Mouse (Mus musculus) retina, postnatal 7 days (tissue): Measurements from ENCODE around the gene Slc16a9.
A peak's percentile ranks its signal among the peaks of the same experiment; 100 is the strongest.

Experiments
- DNase-seq: peaks from one replicate; pipeline ENCODE4 v3.0.0-alpha.2; 2012; ENCODE audit warnings: low read depth, low spot score

The Slc16a9 gene

GRCm38 (mm10) chr10:70250354-70250753 is 5.5 kb downstream of the Slc16a9 start:
- no peak for DNase-seq

DNA sequence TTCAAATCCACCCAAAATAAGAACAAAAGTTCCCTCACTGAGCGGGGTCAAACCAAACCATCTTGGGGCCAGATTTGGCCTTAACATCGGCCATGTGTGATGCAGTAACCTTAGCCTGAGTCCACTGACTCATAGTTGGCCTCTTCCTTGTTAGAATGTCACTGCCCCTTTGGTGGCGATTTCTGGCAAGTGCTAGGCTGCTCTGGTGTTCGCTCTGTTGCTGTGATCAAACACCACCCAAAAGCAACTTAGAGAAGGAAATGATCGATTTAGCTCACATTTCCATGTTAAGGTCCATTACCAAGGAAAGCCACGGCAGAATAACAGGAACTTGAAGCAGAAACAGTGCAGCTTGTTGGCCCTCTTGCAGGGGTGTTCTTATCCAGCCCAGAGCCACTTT is 5.9 kb downstream of the Slc16a9 start:
- no peak for DNase-seq

DNA sequence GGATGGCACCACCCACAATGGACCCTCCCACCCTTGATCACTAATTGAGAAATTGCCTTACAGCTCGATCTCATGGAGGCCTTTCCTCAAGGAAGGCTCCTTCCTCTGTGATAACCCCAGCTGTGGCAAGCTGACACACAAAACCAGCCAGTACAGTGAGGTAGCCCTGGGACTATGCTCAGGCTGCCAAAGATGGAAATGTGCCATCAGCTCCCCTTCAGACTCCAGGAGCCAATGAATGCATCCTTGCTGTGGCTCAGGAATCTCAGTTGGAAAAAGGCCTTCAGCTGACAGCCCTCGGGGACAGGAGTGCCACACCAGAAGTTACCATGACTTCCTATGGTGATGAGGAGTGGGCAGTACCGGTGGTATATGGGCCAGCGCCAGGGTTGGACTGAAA is 9.8 kb downstream of the Slc16a9 start:
- no peak for DNase-seq

DNA sequence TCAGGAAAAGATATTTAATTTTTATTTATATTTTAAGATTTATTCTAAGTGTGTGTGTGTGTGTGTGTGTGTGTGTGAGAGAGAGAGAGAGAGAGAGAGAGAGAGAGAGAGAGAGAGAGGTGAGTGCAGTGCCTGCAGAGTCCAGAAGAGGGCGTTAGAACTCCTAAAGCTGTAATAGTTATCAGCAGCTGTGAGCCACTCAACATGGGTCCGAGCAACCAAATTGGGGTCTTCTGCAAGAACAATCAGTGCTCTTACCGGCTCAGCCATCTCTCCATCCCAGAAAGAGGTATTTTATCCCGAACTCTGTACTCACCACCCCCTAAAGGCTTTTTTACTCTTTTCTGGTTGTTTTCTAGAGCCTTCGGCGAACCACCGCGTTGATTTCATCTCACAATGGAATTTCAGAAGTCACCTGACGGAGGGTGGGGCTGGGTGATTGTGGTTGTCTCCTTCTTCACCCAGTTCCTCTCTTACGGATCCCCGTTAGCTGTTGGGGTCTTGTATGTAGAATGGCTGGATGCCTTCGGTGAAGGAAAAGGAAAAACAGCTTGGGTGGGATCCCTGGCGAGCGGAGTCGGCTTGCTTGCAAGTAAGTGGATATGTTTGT is 10.8 kb downstream of the Slc16a9 start:
- no peak for DNase-seq

GRCm38 (mm10) chr10:70257029-70257428 is 12.1 kb downstream of the Slc16a9 start:
- no peak for DNase-seq

GRCm38 (mm10) chr10:70260904-70261303 is 16.0 kb downstream of the Slc16a9 start:
- DNase-seq, result no peak

DNA sequence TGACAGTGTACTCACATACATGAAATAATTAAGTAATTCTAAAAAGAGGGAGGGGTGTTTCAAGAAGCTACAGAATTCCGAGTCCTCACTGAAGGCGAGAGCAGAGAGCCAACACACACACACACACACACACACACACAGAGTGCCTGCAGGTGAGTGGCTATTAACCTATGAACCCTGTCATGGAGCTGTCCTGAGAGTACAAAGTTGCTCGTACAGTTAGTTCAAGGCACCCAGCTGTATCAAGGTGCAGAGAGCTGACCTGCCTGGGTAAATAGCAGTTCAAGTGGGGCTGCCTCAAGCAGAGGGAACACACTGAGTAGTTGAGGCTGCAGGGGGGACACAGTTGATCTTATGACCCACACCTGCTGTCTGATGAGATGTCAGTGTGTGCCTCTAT is 17.2 kb downstream of the Slc16a9 start:
- DNase-seq, result no peak

DNA sequence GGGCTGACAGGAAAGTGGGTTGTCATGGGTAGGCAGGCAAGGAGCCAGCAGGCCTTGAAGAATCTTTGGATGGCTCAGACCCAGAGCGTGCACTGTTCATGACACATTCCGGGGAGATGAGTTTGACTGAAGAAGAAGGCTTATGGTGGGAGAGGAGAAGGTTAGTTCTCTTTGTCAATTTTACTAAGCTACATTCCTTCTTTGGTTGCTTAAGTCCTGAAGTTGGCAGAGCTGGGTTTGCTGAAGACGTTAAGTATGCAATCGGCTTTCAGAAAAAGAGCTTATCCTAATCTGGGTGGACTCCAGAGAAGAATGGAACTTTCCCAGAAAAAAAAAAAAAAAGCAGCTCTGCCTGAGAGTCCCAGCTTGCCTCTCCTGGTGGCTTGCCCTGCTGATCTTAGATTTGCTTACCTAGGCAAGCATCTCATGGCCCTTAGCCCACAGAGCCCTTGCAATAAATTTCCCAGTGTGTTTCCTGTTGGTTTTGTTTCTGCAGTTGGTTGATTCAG is 18.8 kb downstream of the Slc16a9 start:
- DNase-seq, result no peak

- no peak for DNase-seq
Measured at GRCm38 (mm10) chr10:70264337-70265036, 19.6 kb downstream of the Slc16a9 start.

- no peak for DNase-seq
Measured at GRCm38 (mm10) chr10:70266501-70266900, 21.6 kb downstream of the Slc16a9 start.

DNA sequence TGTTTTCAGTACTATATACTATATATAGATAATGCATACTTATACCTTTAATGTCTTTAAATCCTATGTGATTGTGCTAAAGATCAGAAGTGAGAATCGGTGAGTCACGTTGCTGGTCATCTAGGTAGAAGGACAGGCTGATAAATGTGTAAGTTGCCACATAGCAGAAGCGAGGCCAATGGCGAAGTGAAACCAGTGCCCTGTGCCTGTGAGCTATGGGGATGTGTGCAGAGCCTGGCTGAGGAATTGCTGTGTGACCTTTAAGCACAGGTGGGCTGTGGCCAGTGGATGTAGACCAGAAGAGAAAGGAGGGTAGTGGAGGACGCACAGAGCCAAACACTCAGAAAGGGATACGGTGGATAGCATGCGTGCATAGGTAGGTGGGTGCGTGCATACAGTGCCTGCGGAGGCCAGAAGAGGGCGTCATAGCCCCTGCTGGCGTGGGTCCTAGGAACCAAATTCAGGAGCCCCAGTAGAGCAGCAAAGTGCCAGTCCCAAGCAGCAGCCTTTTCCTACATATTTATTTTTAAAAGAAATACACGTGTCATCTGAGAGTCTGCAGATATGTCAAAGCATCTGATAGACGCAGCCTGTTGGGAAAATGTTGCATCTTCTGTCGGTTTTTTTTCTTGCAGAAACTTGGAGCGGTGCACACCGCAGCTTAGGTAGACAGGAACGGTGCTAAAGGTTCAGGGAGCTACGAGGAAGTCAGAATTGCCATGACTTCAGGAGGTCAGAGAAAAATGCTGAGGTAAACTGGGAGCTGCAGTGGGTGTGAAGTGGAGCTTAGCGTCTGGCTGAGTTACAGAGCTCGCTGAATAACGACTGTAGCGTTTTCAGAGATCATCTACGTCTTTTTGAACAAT is 23.9 kb downstream of the Slc16a9 start:
- no peak for DNase-seq

- no peak for DNase-seq
Measured at GRCm38 (mm10) chr10:70269447-70269787, 24.5 kb downstream of the Slc16a9 start.

- no peak for DNase-seq
Measured at GRCm38 (mm10) chr10:70276678-70277077, 31.8 kb downstream of the Slc16a9 start.

DNA sequence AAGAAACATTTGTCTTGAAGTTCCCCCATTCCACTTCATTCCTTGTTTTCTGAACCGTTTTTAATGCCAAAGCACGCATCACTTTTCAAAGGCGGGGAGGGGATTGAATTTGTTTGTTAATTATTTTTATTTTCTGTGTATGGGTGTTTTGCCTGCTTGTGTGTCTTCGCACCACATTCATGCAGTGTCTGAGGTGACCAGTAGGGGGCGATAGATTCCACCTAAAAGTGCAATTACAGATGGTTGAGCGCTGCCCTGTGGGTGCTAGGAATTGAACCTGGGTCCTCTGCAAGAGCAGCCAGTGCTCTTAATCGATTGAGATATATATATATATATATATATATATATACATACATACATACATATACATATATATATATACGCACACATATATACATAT is 34.4 kb downstream of the Slc16a9 start:
- DNase-seq, result no peak

DNA sequence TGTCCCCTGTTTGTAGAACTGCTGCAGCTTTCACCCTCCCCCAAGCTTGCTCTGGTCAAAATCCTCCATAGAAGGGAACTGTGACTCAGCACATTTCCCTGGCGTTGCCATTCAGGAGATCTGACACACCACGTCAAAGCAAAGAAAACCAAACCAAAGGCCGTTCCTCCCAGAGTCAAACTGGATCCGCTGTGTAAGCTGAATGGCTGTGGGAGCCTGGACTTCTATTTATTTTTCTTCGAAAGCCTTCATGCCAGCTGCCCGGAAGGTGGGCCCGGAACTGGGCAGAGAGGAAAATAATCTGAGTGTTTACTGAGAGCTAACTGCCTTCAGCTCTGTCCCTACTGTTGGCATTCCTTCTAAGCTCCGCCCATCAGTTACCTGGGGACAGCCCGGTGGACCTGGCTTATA is 42.9 kb downstream of the Slc16a9 start:
- no peak for DNase-seq

GRCm38 (mm10) chr10:70288406-70289327 is 43.8 kb downstream of the Slc16a9 start:
- no peak for DNase-seq

GRCm38 (mm10) chr10:70292014-70292413 is 47.1 kb downstream of the Slc16a9 start:
- DNase-seq, result no peak

GRCm38 (mm10) chr10:70294094-70294493 is 49.2 kb downstream of the Slc16a9 start:
- DNase-seq, result no peak

- peak; percentile 95 for DNase-seq
Measured at GRCm38 (mm10) chr10:70296531-70297366, 51.8 kb downstream of the Slc16a9 start.

GRCm38 (mm10) chr10:70299118-70299517 is 54.2 kb downstream of the Slc16a9 start:
- DNase-seq, result no peak
